Mouse (Mus musculus) lung, postnatal 0 days (tissue): ENCODE data around the gene Hemk1.

Experiments
- CTCF ChIP-seq: IDR thresholded peaks from 2 replicates; pipeline ENCODE4 v1.5.1; 2016; ENCODE audit warnings: antibody characterized with exemption, mild to moderate bottlenecking
- EP300 ChIP-seq: IDR thresholded peaks from 2 replicates; pipeline ENCODE4 v1.6.1; 2016; ENCODE audit warnings: antibody characterized with exemption, mild to moderate bottlenecking, control low read depth

GRCm38 (mm10) chr9:107300224-107300973, 37.8 kb downstream of the Hemk1 start:
- TF ChIP-seq CTCF (no peak), EP300 (no peak)
